Comparison of ENCODE assay signal across 14 mouse cellular contexts in genomic region chr2:159414599-159414998, GRCm38 (mm10).
DNase-seq lines count a peak whose midpoint lies in the region; ATAC-seq and TF ChIP-seq lines count a peak whose summit lies in the region.
"Had no signal": no experiment of that assay in that cellular context is flagged by ENCODE, and none has a peak within 500 bp of the region (broad histone marks: within the 10 kb centered on the region; RNA-seq: fewer than 3 reads in every experiment).

No protein-coding gene starts in this region.

- no peaks in the 10 kb centered on the region for H3K9me3 ChIP-seq in forebrain, embryonic 13.5 days (replicated peaks)
- H3K9me3 ChIP-seq in forebrain, embryonic 12.5 days, result no peaks in the 10 kb centered on the region
- no peaks in the 10 kb centered on the region for H3K9me3 ChIP-seq in lung, embryonic 14.5 days (ENCODE audit: low read depth, low read length)
- no peaks in the 10 kb centered on the region for H3K9me3 ChIP-seq in forebrain, embryonic 14.5 days (replicated peaks; ENCODE audit: control insufficient read depth, low read length)
- H3K9me3 ChIP-seq in limb, embryonic 11.5 days (ENCODE audit: control insufficient read depth, low read length), result no peaks in the 10 kb centered on the region
- H3K9me3 ChIP-seq: embryonic facial prominence, embryonic 12.5 days; liver, embryonic 15.5 days had no signal

- DNase-seq in lung, embryonic 14.5 days, result peak; percentile 57
- no peak for DNase-seq in lung, postnatal 25 days (ENCODE audit: low spot score)
- peak; percentile 73 for DNase-seq in forebrain, embryonic 14.5 days (ENCODE audit: low spot score)
- DNase-seq in limb, embryonic 11.5 days (ENCODE audit: low spot score), result peak; percentile 70
- no peak for DNase-seq in ovary, adult 18-20 months (ENCODE audit: low spot score)
- DNase-seq in layer of hippocampus, postnatal 10 days (ENCODE audit: low spot score in 2 of 2), result no peak
- DNase-seq: B cell, adult 2 months; layer of hippocampus, postnatal 36 days; thymus, postnatal 14 days had no signal

- no peak for TF ChIP-seq CTCF in lung, embryonic 14.5 days (IDR thresholded peaks at IDR 0.05; ENCODE audit: low read depth)

- H3K4me1 ChIP-seq in forebrain, embryonic 13.5 days, result peaks cover 25% of the 10 kb centered on the region
- H3K4me1 ChIP-seq in forebrain, embryonic 12.5 days, result peaks cover 12% of the 10 kb centered on the region
- 0 out of 2 replicates have a peak, but pooled peaks cover 2% of the 10 kb centered on the region for H3K4me1 ChIP-seq in lung, embryonic 14.5 days (ENCODE audit: insufficient read depth)
- peaks cover 15% of the 10 kb centered on the region for H3K4me1 ChIP-seq in forebrain, embryonic 14.5 days (ENCODE audit: control insufficient read depth, insufficient read depth, low read length)
- H3K4me1 ChIP-seq in limb, embryonic 11.5 days (ENCODE audit: control insufficient read depth, insufficient read depth, low read length), result peaks cover 4% of the 10 kb centered on the region; the same call in 1 of the 2 replicates
- H3K4me1 ChIP-seq: embryonic facial prominence, embryonic 12.5 days; liver, embryonic 15.5 days had no signal

- H3K4me2 ChIP-seq in forebrain, embryonic 13.5 days, result peak overlapping the region; percentile 16; the same call in 1 of the 2 replicates
- H3K4me2 ChIP-seq in forebrain, embryonic 12.5 days, result no peak overlapping the region
- H3K4me2 ChIP-seq in lung, embryonic 14.5 days, result no peak overlapping the region
- no peak overlapping the region for H3K4me2 ChIP-seq in forebrain, embryonic 14.5 days (ENCODE audit: low read length)
- H3K4me2 ChIP-seq in limb, embryonic 11.5 days (ENCODE audit: low read depth, severe bottlenecking), result no peak overlapping the region
- H3K4me2 ChIP-seq: embryonic facial prominence, embryonic 12.5 days; heart, embryonic 11.5 days; liver, embryonic 15.5 days had no signal

- no peaks in the 10 kb centered on the region for H3K27me3 ChIP-seq in forebrain, embryonic 13.5 days
- H3K27me3 ChIP-seq in forebrain, embryonic 12.5 days, result no peaks in the 10 kb centered on the region; the same call in 1 of the 2 replicates
- H3K27me3 ChIP-seq in lung, embryonic 14.5 days (ENCODE audit: insufficient read depth, low read length), result no peaks in the 10 kb centered on the region
- no peaks in the 10 kb centered on the region for H3K27me3 ChIP-seq in forebrain, embryonic 14.5 days (replicated peaks; ENCODE audit: control insufficient read depth, insufficient read depth, low read length)
- H3K27me3 ChIP-seq in limb, embryonic 11.5 days (ENCODE audit: control insufficient read depth, insufficient read depth, low read length), result no peaks in the 10 kb centered on the region
- H3K27me3 ChIP-seq: embryonic facial prominence, embryonic 12.5 days; liver, embryonic 15.5 days had no signal

- H3K27ac ChIP-seq in forebrain, embryonic 13.5 days, result no peak overlapping the region
- H3K27ac ChIP-seq in forebrain, embryonic 12.5 days, result no peak overlapping the region
- H3K27ac ChIP-seq in lung, embryonic 14.5 days (ENCODE audit: low read depth), result no peak overlapping the region
- no peak overlapping the region for H3K27ac ChIP-seq in forebrain, embryonic 14.5 days (ENCODE audit: low read depth, low read length)
- no peak overlapping the region for H3K27ac ChIP-seq in limb, embryonic 11.5 days (replicated peaks; ENCODE audit: low read depth, low read length)
- H3K27ac ChIP-seq: embryonic facial prominence, embryonic 12.5 days; liver, embryonic 15.5 days had no signal

- no peaks in the 10 kb centered on the region for H3K36me3 ChIP-seq in forebrain, embryonic 13.5 days (ENCODE audit: poor library complexity, severe bottlenecking)
- no peaks in the 10 kb centered on the region for H3K36me3 ChIP-seq in forebrain, embryonic 12.5 days (replicated peaks)
- H3K36me3 ChIP-seq in lung, embryonic 14.5 days (ENCODE audit: insufficient read depth), result no peaks in the 10 kb centered on the region
- H3K36me3 ChIP-seq in forebrain, embryonic 14.5 days (ENCODE audit: control insufficient read depth, insufficient read depth, low read length), result no peaks in the 10 kb centered on the region
- H3K36me3 ChIP-seq in limb, embryonic 11.5 days (ENCODE audit: control insufficient read depth, insufficient read depth, low read length), result no peaks in the 10 kb centered on the region
- H3K36me3 ChIP-seq: embryonic facial prominence, embryonic 12.5 days; liver, embryonic 15.5 days had no signal

- H3K4me3 ChIP-seq in forebrain, embryonic 13.5 days, result no peak overlapping the region
- H3K4me3 ChIP-seq in forebrain, embryonic 12.5 days (replicated peaks), result no peak overlapping the region
- no peak overlapping the region for H3K4me3 ChIP-seq in lung, embryonic 14.5 days (ENCODE audit: low read depth, low read length)
- H3K4me3 ChIP-seq in forebrain, embryonic 14.5 days (ENCODE audit: low read depth, low read length), result no peak overlapping the region
- no peak overlapping the region for H3K4me3 ChIP-seq in limb, embryonic 11.5 days (ENCODE audit: low read depth, low read length)
- H3K4me3 ChIP-seq: embryonic facial prominence, embryonic 12.5 days; liver, embryonic 15.5 days had no signal

- H3K9ac ChIP-seq in forebrain, embryonic 13.5 days, result no peak overlapping the region
- no peak overlapping the region for H3K9ac ChIP-seq in forebrain, embryonic 12.5 days
- H3K9ac ChIP-seq in lung, embryonic 14.5 days, result no peak overlapping the region
- no peak overlapping the region for H3K9ac ChIP-seq in forebrain, embryonic 14.5 days (ENCODE audit: low read length)
- no peak overlapping the region for H3K9ac ChIP-seq in limb, embryonic 11.5 days (ENCODE audit: low read length)
- H3K9ac ChIP-seq: embryonic facial prominence, embryonic 12.5 days; liver, embryonic 15.5 days had no signal

- WGBS in forebrain, embryonic 13.5 days, result 15% methylated on average over 1 of the region's 1 CpGs
- WGBS in forebrain, embryonic 12.5 days, result 24% methylated on average over 1 of the region's 1 CpGs
- WGBS in lung, embryonic 14.5 days, result 8% methylated on average over 1 of the region's 1 CpGs
- 0% methylated on average over 1 of the region's 1 CpGs for WGBS in forebrain, embryonic 14.5 days
- WGBS in limb, embryonic 11.5 days, result 5% methylated on average over 1 of the region's 1 CpGs

- peak; percentile 70 for ATAC-seq in forebrain, embryonic 13.5 days
- ATAC-seq in forebrain, embryonic 12.5 days (ENCODE audit: low FRiP score), result no peak
- ATAC-seq in lung, embryonic 14.5 days (ENCODE audit: insufficient read depth), result peak; percentile 38; the same call in 1 of the 2 replicates
- ATAC-seq in forebrain, embryonic 14.5 days, result peak; percentile 65
- peak; percentile 85 for ATAC-seq in limb, embryonic 11.5 days (ENCODE audit: insufficient number of reproducible peaks, low FRiP score, low TSS enrichment, low read depth)

Comparison
In these comparisons a context has a peak if more than half of its experiments do, and no peak if none do; other contexts are left out.
1. DNase-seq: peak in lung, embryonic 14.5 days (single experiment), forebrain, embryonic 14.5 days (single experiment) and limb, embryonic 11.5 days (single experiment); none in lung, postnatal 25 days (single experiment), ovary, adult 18-20 months (single experiment) and layer of hippocampus, postnatal 10 days (0 of 2).